Mouse (Mus musculus): ENCODE results near the gene Srm. TPM values are rescaled to one million over a fixed set of nuclear protein-coding genes. Genes with fewer than 3 reads are reported as not detected.
A peak's percentile ranks its signal among the peaks of the same experiment; 100 is the strongest.

Srm gene
- polyA plus RNA-seq, 1 experiment: 33.1 TPM

GRCm38 (mm10) chr4:148623609-148624008 is 32.3 kb downstream of the Srm start:
- TF ChIP-seq CTCF (conservative IDR thresholded peaks at IDR 0.05; ENCODE audit: insufficient read depth, insufficient read length, low read depth, low read length) (no peak), POLR2A (IDR thresholded peaks at IDR 0.05; ENCODE audit: low read depth, low read length) (no peak)

GRCm38 (mm10) chr4:148625010-148625409 is 33.7 kb downstream of the Srm start:
- peaks cover 16% of the 10 kb centered on the region for H3K36me3 ChIP-seq (ENCODE audit: control insufficient read depth, insufficient read depth, low read length)
- no peaks in the 10 kb centered on the region for H3K27me3 ChIP-seq (replicated peaks; ENCODE audit: control insufficient read depth, insufficient read depth, low read length)
- no peak overlapping the region for H3K27ac ChIP-seq (ENCODE audit: insufficient read depth, low read depth, low read length)
- TF ChIP-seq POLR2A (IDR thresholded peaks at IDR 0.05; ENCODE audit: low read depth, low read length): no peak
- TF ChIP-seq CTCF (conservative IDR thresholded peaks at IDR 0.05; ENCODE audit: insufficient read depth, insufficient read length, low read depth, low read length): no peak
- peaks cover 24% of the 10 kb centered on the region; the same call in 1 of the 2 replicates for H3K4me1 ChIP-seq (ENCODE audit: control insufficient read depth, insufficient read depth, low read length)
- DNase-seq: no peak
- 47% methylated on average over 10 of the region's 10 CpGs for WGBS
- no peak overlapping the region for H3K4me3 ChIP-seq (ENCODE audit: insufficient read depth, low read depth, low read length)

More at GRCm38 (mm10) chr4:148623609-148624008, 32.3 kb downstream of the Srm start:
- H3K36me3 ChIP-seq (ENCODE audit: control insufficient read depth, insufficient read depth, low read length): peaks cover 26% of the 10 kb centered on the region
- H3K27me3 ChIP-seq (replicated peaks; ENCODE audit: control insufficient read depth, insufficient read depth, low read length): no peaks in the 10 kb centered on the region
- peaks cover 24% of the 10 kb centered on the region; the same call in 1 of the 2 replicates for H3K4me1 ChIP-seq (ENCODE audit: control insufficient read depth, insufficient read depth, low read length)
- no peak overlapping the region for H3K4me3 ChIP-seq (ENCODE audit: insufficient read depth, low read depth, low read length)
- 69% methylated on average over 4 of the region's 4 CpGs for WGBS
- DNase-seq: no peak
- H3K27ac ChIP-seq (ENCODE audit: insufficient read depth, low read depth, low read length): 0 out of 2 replicates have a peak overlapping the region, but pooled peaks have one; percentile 17

DNA sequence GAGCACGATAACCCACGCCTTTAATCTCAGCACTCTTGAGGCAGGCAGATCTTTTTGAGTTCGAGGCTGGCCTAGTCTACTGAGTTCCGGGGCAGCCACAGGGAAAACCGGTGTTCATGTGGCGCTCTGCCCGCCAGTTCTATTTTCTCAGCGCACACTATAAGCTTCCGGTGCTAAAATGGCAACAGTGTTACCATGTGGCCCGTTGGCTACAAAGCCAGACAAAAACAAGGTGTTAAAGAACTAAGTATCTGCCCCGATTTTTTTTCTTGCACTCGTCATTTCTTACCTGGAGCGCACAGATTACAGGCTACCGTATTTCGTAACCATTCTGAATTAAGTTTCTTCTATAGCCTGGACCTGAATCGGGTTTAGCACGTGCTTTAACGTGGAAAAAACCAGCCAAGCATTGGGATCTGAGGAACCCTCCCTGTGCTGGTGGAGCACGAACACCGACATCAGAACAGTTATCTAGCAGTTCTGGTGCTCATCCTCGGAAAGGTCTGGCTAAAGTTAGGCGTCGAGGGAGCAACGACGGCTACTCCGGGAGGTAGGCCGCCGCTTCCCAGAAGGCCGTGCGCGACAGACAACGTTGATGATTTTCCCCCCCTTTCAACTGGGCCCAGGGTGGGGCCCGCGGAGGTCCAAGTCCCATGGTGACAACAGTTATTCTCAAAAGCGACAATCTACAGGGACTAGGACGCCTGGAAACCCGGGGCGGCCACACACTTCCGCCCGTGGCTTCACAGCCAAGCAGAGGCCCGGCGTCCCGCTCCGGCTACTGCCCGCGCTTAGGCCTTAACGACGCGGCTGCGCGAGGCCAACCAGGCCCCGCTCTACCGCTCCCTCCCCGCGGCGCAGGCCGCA is 34.7 kb downstream of the Srm start:
- Histone ChIP-seq H3K27me3 (replicated peaks; ENCODE audit: control insufficient read depth, insufficient read depth, low read length) (no peaks in the 10 kb centered on the region), H3K4me1 (ENCODE audit: control insufficient read depth, insufficient read depth, low read length) (peaks cover 19% of the 10 kb centered on the region; the same call in 1 of the 2 replicates), H3K36me3 (ENCODE audit: control insufficient read depth, insufficient read depth, low read length) (peaks cover 12% of the 10 kb centered on the region), H3K4me3 (ENCODE audit: insufficient read depth, low read depth, low read length) (peak overlapping the region; percentile 94), H3K27ac (ENCODE audit: insufficient read depth, low read depth, low read length) (peak overlapping the region; percentile 96)
- TF ChIP-seq POLR2A (IDR thresholded peaks at IDR 0.05; ENCODE audit: low read depth, low read length) (no peak), CTCF (conservative IDR thresholded peaks at IDR 0.05; ENCODE audit: insufficient read depth, insufficient read length, low read depth, low read length) (no peak)
- DNase-seq: peak; percentile 44
- WGBS: 1% methylated on average over 57 of the region's 57 CpGs

- Histone ChIP-seq H3K4me1 (ENCODE audit: control insufficient read depth, insufficient read depth, low read length) (peaks cover 12% of the 10 kb centered on the region; the same call in 1 of the 2 replicates), H3K36me3 (ENCODE audit: control insufficient read depth, insufficient read depth, low read length) (peaks cover 8% of the 10 kb centered on the region), H3K27me3 (replicated peaks; ENCODE audit: control insufficient read depth, insufficient read depth, low read length) (no peaks in the 10 kb centered on the region), H3K27ac (ENCODE audit: insufficient read depth, low read depth, low read length) (peak within 1 kb of the TSS; percentile 96), H3K4me3 (ENCODE audit: insufficient read depth, low read depth, low read length) (peak within 1 kb of the TSS; percentile 94)
- WGBS: under 1% methylated on average over 51 of the region's 51 CpGs
- DNase-seq: peak; percentile 98
- TF ChIP-seq CTCF (conservative IDR thresholded peaks at IDR 0.05; ENCODE audit: insufficient read depth, insufficient read length, low read depth, low read length) (no peak), POLR2A (IDR thresholded peaks at IDR 0.05; ENCODE audit: low read depth, low read length) (peak; percentile 97)
Measured at GRCm38 (mm10) chr4:148626623-148627185, 35.4 kb downstream of the Srm start, which contains the start of gene Tardbp. Tardbp (minus strand) TSS chr4:148627019.

DNA sequence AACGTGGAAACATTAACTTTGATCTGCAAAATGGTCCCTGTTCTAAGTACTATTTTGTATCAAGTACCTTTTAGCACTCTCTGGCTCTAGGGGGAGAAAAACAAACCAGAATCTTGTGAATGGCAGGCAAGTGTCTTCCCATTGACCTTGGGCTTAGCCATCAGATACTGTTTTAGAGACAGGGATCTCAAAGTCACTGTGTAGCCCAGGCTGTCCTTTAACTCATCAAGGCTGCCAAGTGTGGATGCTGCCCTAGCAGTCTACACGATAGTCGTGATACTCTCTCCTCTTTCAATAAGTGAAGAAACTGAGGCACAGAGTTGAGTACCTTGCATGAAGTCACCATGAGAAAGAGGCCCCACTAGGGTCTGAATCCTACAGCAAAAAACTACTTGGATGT is 35.9 kb downstream of the Srm start:
- Histone ChIP-seq H3K4me1 (ENCODE audit: control insufficient read depth, insufficient read depth, low read length) (peaks cover 11% of the 10 kb centered on the region; the same call in 1 of the 2 replicates), H3K4me3 (ENCODE audit: insufficient read depth, low read depth, low read length) (no peak overlapping the region), H3K27ac (ENCODE audit: insufficient read depth, low read depth, low read length) (peak overlapping the region; percentile 74), H3K36me3 (ENCODE audit: control insufficient read depth, insufficient read depth, low read length) (peaks cover 7% of the 10 kb centered on the region), H3K27me3 (replicated peaks; ENCODE audit: control insufficient read depth, insufficient read depth, low read length) (no peaks in the 10 kb centered on the region)
- TF ChIP-seq CTCF (conservative IDR thresholded peaks at IDR 0.05; ENCODE audit: insufficient read depth, insufficient read length, low read depth, low read length): no peak
- TF ChIP-seq POLR2A (IDR thresholded peaks at IDR 0.05; ENCODE audit: low read depth, low read length): no peak
- 55% methylated on average over 3 of the region's 3 CpGs for WGBS
- no peak for DNase-seq

DNA sequence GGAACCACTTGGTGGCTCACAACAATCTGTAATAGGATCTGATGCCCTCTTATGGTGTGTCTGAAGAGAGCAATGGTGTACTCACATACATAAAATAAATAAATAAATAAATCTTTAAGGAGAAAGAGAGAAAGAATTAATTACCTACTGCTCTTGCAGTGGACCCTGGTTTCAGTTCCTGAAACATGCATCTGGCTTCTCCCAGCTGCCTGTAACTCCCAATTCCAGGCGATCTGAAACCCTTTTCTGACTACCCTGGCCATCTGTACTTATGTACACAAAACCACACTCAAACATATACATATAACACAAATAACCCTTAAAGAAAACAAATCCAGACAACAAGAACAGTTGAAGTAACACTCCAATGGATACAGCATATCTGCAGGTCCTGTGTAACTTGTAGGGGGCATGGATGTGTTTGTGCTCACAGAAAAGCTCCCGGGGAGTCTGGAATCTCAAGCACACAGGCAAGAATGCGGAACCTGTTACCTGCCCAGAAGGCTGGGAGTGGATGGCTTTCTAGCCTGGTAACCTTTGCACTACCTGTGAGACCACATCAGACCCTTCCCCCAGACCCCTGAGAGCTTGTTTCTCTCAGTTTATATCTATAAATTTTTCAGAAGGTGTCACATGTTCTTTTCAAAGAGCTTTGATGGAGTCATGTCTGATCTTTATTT is 40.9 kb downstream of the Srm start:
- H3K4me3 ChIP-seq (ENCODE audit: insufficient read depth, low read depth, low read length): no peak overlapping the region
- H3K27ac ChIP-seq (ENCODE audit: insufficient read depth, low read depth, low read length): peak overlapping the region; percentile 87
- peaks cover 6% of the 10 kb centered on the region; the same call in 1 of the 2 replicates for H3K4me1 ChIP-seq (ENCODE audit: control insufficient read depth, insufficient read depth, low read length)
- no peaks in the 10 kb centered on the region for H3K36me3 ChIP-seq (ENCODE audit: control insufficient read depth, insufficient read depth, low read length)
- 52% methylated on average over 3 of the region's 3 CpGs for WGBS
- DNase-seq: peak; percentile 61
- TF ChIP-seq CTCF (conservative IDR thresholded peaks at IDR 0.05; ENCODE audit: insufficient read depth, insufficient read length, low read depth, low read length): no peak
- no peak for TF ChIP-seq POLR2A (IDR thresholded peaks at IDR 0.05; ENCODE audit: low read depth, low read length)
- H3K27me3 ChIP-seq (replicated peaks; ENCODE audit: control insufficient read depth, insufficient read depth, low read length): no peaks in the 10 kb centered on the region
